Mouse (Mus musculus) myocyte (in vitro differentiated cells): ENCODE data around the gene Slc24a3.

Source experiments
- CEBPB ChIP-seq: IDR thresholded peaks from 2 replicates; pipeline ENCODE4 v1.6.1; 2011; ENCODE audit warnings: mild to moderate bottlenecking, moderate library complexity; ENCODE audit not compliant: poor library complexity, insufficient read depth, severe bottlenecking
- E2F4 ChIP-seq: IDR thresholded peaks from one replicate; pipeline ENCODE4 v1.6.1; 2011; ENCODE audit warnings: mild to moderate bottlenecking, control low read depth, moderate library complexity; ENCODE audit not compliant: insufficient read depth
- MAX ChIP-seq: IDR thresholded peaks from one replicate; pipeline ENCODE4 v1.6.1; 2011; ENCODE audit warnings: low read depth, mild to moderate bottlenecking, control low read depth
- MYOD1 ChIP-seq, 3 experiments: IDR thresholded peaks; one replicate each; pipeline ENCODE4 v1.6.1; 2011; ENCODE audit warnings: control low read depth in 2 of 3, low read depth in 2 of 3, mild to moderate bottlenecking in 2 of 3, moderate library complexity in 1 of 3; ENCODE audit not compliant: insufficient read length in 2 of 3, control insufficient read depth in 1 of 3
- MYOG ChIP-seq, 3 experiments: IDR thresholded peaks; one replicate each; pipeline ENCODE4 v1.6.1; 2011; ENCODE audit warnings: control low read depth in 2 of 3, low read depth in 2 of 3, mild to moderate bottlenecking in 2 of 3; ENCODE audit not compliant: insufficient read length in 2 of 3, control insufficient read depth in 1 of 3, insufficient read depth in 1 of 3
- POLR2A ChIP-seq: IDR thresholded peaks from one replicate; pipeline ENCODE4 v1.6.1; 2011; ENCODE audit warnings: low read depth, mild to moderate bottlenecking, control low read depth, moderate library complexity; ENCODE audit not compliant: insufficient read length
- POLR2AphosphoS2 ChIP-seq: IDR thresholded peaks from one replicate; pipeline ENCODE4 v1.6.1; 2011; ENCODE audit warnings: low read depth, control low read depth; ENCODE audit not compliant: insufficient read length
- TCF12 ChIP-seq: IDR thresholded peaks from one replicate; pipeline ENCODE4 v1.6.1; 2011; ENCODE audit warnings: mild to moderate bottlenecking, control low read depth; ENCODE audit not compliant: poor library complexity, insufficient read depth, severe bottlenecking
- TCF3 ChIP-seq: IDR thresholded peaks from one replicate; pipeline ENCODE4 v1.6.1; 2011; ENCODE audit warnings: low read depth, control low read depth; ENCODE audit not compliant: insufficient read length
- USF1 ChIP-seq: IDR thresholded peaks from one replicate; pipeline ENCODE4 v1.6.1; 2011; ENCODE audit warnings: low read depth, mild to moderate bottlenecking, control low read depth, moderate library complexity

- TF ChIP-seq POLR2A (no peak), MYOG (IDR thresholded peaks at IDR 0.05; ENCODE audit: control insufficient read depth in 1 of 3, insufficient read depth in 1 of 3, insufficient read length in 2 of 3, low read depth in 2 of 3) (peak; percentile 3 to 89 (median 48)), USF1 (no peak), CEBPB (no peak), TCF12 (peak; percentile 5), E2F4 (no peak), TCF3 (peak; percentile 55), MYOD1 (IDR thresholded peaks at IDR 0.05; ENCODE audit: control insufficient read depth in 1 of 3, insufficient read length in 2 of 3, low read depth in 2 of 3) (peak in 2 of 3 experiments; percentile 55 to 77), MAX (no peak), POLR2AphosphoS2 (no peak)
Observed at GRCm38 (mm10) chr2:145168405-145168971, 934 bp downstream of the Slc24a3 start.
